Mouse (Mus musculus): ENCODE measurements around the gene Rps6ka6. TPM values are rescaled to one million over a fixed set of nuclear protein-coding genes. Genes with fewer than 3 reads are reported as not detected.

The Rps6ka6 gene
- polyA plus RNA-seq, 1 experiment from 2014 or later = 33.5 TPM

- no peak overlapping the region for H3K27ac ChIP-seq (replicated peaks)
- H3K4me2 ChIP-seq = no peak overlapping the region
- no peak overlapping the region for H3K9ac ChIP-seq
- ATAC-seq (ENCODE audit: low FRiP score, low read depth) = no peak
- H3K4me1 ChIP-seq (replicated peaks) = no peaks in the 10 kb centered on the region
- no peaks in the 10 kb centered on the region for H3K27me3 ChIP-seq
- WGBS = 50% methylated on average over 1 of the region's 1 CpGs
- H3K4me3 ChIP-seq = no peak overlapping the region
- no peaks in the 10 kb centered on the region for H3K9me3 ChIP-seq
- H3K36me3 ChIP-seq = no peaks in the 10 kb centered on the region
Measured at GRCm38 (mm10) chrX:111374177-111374576, 163.6 kb downstream of the Rps6ka6 start.

Other genes starting within 250 kb of the Rps6ka6 start
- gene Hdx, start 159.1 kb upstream of the Rps6ka6 start, polyA plus RNA-seq (2015; fragmentation: Nextera tagmentation; extraction: Ambion mirVana) = 1.5 and 1.6 TPM in 2 replicates